Mouse (Mus musculus) CH12.LX (cell line): Measurements from ENCODE around the gene Dlg2.

Experiments
- BHLHE40 ChIP-seq: IDR thresholded peaks from 2 replicates; pipeline ENCODE4 v1.6.1; 2011; ENCODE audit warnings: mild to moderate bottlenecking, low read depth, low read length, improper control_type of control experiment
- CTCF ChIP-seq, 2 experiments: IDR thresholded peaks in 1 of 2; conservative IDR thresholded peaks in 1 of 2; 2 replicates each; pipeline ENCODE4 v1.5.1; 2011 to 2012; ENCODE audit warnings: low read depth in 2 of 2, low read length in 2 of 2, improper control_type of control experiment in 1 of 2, inconsistent platforms in 1 of 2, mild to moderate bottlenecking in 1 of 2, moderate library complexity in 1 of 2
- POLR2A ChIP-seq: IDR thresholded peaks from 2 replicates; pipeline ENCODE4 v1.6.1; 2011; ENCODE audit warnings: low read depth, mild to moderate bottlenecking, improper control_type of control experiment, low read length

DNA sequence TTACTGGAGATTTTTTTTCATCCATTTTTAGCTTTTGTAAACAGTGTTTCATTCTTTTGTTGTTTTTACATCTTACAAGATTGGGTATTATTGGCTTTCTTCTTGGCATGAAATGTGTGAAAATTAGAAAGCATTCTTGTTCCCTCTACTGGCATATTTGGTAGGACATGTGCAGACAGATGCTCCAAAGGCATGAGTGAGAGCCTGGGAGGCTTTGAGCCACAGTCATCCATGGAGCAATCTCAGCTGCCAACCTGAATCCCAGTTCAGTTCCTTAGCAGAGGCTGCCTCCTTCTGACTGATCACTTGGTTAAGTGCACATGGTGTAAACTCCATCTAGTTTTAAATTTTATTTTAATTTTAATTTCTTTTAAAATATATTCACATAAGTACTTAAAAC lies 500.8 kb downstream of the Dlg2 start:
- TF ChIP-seq POLR2A, result no peak
- no peak for TF ChIP-seq BHLHE40
- no peak for TF ChIP-seq CTCF (conservative IDR thresholded peaks at IDR 0.05 in 1 of 2, IDR thresholded peaks at IDR 0.05 in 1 of 2; ENCODE audit: low read depth in 2 of 2, low read length in 2 of 2)
